Mouse (Mus musculus): ENCODE data around the gene Fermt3. TPM values are rescaled to one million over a fixed set of nuclear protein-coding genes. Genes with fewer than 3 reads are reported as not detected.

The Fermt3 gene
- total RNA-seq, 2 experiments from 2014 or later = 4.2 to 5.1 TPM

DNA sequence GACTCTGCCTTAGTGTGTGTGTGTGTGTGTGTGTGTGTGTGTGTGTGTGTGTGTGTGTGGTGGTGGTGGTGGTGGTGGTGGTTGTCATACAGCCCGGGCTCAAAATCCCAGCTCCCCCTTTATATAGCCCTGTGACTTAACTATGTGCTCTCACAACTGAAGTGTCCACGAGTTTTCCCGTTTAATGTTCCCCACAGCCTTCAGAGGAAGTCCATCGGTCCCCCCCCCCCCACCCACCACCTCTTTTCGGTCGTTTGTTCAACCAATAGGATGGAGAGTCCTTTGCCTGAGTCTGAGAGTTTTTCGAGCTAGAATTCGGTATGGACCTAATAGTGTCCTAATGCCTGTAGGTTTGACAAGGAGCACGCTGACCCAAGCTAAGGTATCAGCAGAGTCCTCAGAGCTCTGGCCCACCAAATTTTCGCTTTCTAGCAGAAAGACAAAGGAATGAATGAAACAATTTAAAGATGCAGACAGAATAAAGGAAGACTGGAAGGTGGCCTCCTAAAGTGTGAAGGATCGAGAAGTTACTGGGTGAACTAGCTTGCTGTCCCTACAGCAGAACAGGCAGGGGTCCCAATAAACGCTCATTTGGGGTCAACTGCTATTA is 45.6 kb downstream of the Fermt3 start:
- no peak for DNase-seq (ENCODE audit: low spot score in 2 of 2)

- no peak for DNase-seq (ENCODE audit: low spot score in 2 of 2)
These were observed 46.9 kb downstream of the Fermt3 start for GRCm38 (mm10) chr19:6972247-6972917.

GRCm38 (mm10) chr19:6971644-6972043 is 47.6 kb downstream of the Fermt3 start:
- DNase-seq (ENCODE audit: low spot score in 2 of 2) = no peak

DNA sequence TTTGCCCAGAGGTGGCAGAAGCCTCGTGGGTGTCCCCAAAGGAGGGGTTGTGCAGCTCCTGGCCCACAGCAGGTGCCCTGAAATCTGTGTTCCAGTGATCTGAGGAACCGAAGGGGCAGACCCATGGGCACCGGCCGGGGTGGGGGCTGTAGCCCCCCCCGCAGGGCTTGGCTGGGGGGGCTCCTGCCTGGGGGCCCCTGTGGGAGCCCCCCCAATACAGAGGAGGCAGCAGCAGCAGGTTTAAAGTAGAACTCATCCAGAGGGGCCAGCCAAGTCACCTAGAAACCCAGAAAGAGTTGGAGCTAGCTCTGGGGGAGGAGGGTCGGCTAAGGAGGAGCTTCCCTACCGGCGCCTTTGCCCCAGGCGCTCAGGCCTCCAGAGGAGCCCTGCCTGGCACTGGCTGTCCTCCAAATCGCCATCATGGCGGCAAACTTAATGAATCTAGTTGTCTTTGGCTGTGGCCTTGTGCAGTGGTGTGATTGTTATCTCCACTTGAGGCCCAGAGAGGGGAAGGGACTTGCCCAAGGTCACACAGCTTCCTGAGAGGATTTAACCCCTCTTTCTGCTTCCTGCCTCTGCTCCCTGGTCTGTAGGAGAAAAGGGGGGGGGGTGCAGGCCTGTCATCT is 48.7 kb downstream of the Fermt3 start:
- no peak for DNase-seq (ENCODE audit: low spot score in 2 of 2)

DNA sequence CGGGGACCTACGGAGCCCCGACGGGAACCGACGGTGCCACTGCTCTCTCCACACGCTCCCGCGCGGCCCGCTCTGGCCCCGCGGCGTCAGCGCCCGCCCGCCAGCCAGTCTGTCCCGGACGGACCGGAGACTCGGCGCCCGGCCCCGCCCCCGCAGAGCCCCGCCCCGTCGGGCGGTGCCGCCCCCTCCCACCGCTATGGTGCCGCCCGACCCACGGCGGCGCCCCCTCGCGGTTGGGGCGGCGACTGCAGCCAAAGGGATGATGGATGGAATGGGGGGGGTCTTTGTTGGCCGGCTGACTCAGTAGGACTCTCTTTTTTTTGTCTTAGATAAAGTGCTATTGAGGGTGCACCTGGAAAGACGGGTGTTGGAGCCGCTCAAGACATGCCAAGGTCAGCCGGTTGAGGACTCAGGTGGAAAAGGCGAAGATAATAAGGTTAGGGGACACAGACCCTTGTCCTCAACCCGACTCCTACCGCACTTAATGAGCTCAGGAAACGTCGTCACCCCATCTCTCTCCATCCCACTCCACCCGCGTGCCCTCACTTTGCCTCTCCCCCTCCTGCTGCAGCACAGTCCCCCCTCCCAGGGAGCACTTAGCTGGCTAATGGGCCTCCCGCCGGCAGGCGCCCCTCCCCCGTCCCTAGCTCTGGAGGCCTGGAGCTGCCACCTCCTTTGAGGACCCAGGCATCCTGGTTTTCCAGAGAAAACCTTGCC is 49.4 kb downstream of the Fermt3 start:
- no peak for DNase-seq (ENCODE audit: low spot score in 2 of 2)

- no peak for DNase-seq (ENCODE audit: low spot score in 2 of 2)
These were observed 50.0 kb downstream of the Fermt3 start for GRCm38 (mm10) chr19:6969291-6969664.

- DNase-seq (ENCODE audit: low spot score in 2 of 2) = no peak
These were observed 50.6 kb downstream of the Fermt3 start for GRCm38 (mm10) chr19:6968491-6969271.

- no peak for DNase-seq (ENCODE audit: low spot score in 2 of 2)
These were observed 62.8 kb downstream of the Fermt3 start for GRCm38 (mm10) chr19:6956461-6956860.

- DNase-seq (ENCODE audit: low spot score in 2 of 2) = no peak
These were observed 63.8 kb downstream of the Fermt3 start for GRCm38 (mm10) chr19:6955424-6955823.

GRCm38 (mm10) chr19:6954046-6954445 is 65.2 kb downstream of the Fermt3 start:
- DNase-seq (ENCODE audit: low spot score in 2 of 2) = no peak

GRCm38 (mm10) chr19:6952712-6953037 is 66.6 kb downstream of the Fermt3 start:
- DNase-seq (ENCODE audit: low spot score in 2 of 2) = no peak

DNA sequence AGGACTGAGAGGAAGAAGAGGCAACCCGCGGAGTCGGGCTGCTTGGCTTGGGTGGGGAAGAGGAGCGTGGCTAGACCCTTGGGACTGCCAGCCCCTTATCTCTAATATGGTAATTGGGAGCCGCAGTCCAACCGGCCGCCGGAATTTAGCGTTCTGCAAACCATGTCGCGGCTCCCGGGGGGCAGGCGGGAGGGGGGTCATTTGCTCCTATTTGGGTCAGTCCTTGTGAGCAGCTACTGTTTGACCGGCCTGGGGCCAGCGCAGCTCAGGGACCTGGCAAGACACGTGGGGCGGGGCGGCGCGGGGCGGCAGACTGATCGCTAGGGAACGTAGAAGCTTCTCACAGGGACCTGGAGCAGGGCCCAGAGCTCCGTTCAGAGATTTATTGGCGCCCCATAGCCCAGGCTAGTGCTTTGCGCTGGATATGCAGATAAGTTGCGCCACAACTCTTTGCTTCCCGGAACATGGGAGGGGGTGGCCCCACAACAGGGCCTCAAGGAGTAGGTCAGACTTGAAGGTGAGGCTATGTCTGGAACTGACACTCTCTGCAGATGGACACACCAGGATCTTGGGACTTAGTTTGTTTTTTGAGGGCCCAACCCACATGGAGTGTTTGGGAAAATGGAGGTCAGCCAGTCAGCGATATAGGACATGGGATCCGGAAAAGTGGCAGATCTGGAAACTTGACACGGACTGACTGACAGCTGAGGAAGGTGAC is 67.1 kb downstream of the Fermt3 start:
- DNase-seq (ENCODE audit: low spot score in 2 of 2) = peak; percentile 62 to 75

DNA sequence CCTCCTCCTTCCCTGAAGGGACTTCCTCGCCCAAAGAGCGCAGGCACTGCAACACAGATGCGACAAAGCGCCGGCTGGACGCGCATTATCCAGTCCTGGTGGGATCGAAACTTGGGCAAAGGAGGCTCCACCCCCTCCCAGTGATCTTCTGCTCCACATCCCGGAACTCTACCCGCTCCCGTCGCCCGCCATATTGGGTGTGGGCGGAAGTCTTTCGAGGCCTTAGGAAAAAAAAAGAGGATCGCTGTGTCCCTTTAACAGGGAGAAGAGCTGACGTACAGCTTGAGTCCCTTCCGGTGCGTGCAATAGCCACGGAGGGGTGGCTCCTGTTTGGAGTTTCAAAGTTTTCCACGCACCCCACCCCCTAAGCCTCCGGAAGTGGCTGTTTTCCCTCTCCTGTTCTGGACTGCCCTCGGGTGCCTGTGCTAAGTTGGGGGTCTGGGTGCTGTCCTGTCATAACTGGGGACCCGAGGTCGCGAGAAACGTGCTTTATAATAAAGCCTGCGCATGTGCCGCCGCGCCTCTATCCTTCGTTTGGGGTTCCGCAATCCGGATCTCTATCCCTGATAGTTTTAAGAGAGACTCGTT is 67.8 kb downstream of the Fermt3 start:
- DNase-seq (ENCODE audit: low spot score in 2 of 2) = peak; percentile 94 to 96

DNA sequence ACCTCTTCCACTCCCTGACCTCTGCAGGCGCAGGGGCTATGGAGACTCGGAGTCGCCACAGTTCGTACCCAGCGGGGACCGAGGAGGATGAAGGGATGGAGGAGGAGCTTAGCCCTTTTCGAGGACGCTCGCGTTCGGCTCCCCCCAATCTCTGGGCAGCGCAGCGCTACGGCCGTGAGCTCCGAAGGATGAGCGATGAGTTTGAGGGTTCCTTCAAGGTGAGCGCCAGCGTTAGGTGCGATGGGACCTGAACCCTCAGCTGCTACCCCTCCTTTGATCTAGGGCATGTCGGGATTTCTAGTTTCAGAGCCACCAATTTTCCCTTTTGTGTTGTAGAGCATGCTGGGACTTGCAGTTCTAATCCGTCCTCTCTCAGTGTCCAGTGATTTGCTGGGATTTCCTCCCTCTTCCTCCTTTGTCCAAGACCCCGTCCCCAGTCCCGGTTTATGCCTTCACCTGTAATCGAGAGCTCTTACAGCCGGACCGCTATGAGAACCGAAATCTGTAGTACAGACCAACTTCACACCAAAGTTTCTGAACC is 68.6 kb downstream of the Fermt3 start:
- peak; percentile 61 to 78 for DNase-seq (ENCODE audit: low spot score in 2 of 2)

- no peak for DNase-seq (ENCODE audit: low spot score in 2 of 2)
These were observed 69.3 kb downstream of the Fermt3 start for GRCm38 (mm10) chr19:6949951-6950350.

- no peak for DNase-seq (ENCODE audit: low spot score in 2 of 2)
These were observed 69.7 kb downstream of the Fermt3 start for GRCm38 (mm10) chr19:6949532-6949931.

Measured in layer of hippocampus, adult 18-20 months (tissue).